Mouse (Mus musculus) forebrain, postnatal 0 days (tissue): ENCODE measurements at regions not wholly inside any gene's neighbourhood (a gene's known extent, or its start where the extent isn't known, plus 50 kb on each side); places are given as distances from the start of the nearest gene placed in this dataset.

ENCODE experiments used
- ATAC-seq: fragments of 200-750 bp; cut with Nextera tagmentation; 2 replicates; pipeline ENCODE4 v1.8.0; 2017; ENCODE audit warnings: mild to moderate bottlenecking, moderate library complexity
- DNase-seq: peaks from one replicate; pipeline ENCODE4 v3.0.0-alpha.2; 2015
- H3K27ac ChIP-seq: fragments of 300-500 bp; sonication (generic); 2 replicates; pipeline ENCODE4 v1.5.1; 2014; ENCODE audit warnings: low read depth, mild to moderate bottlenecking, antibody characterized with exemption, low read length, moderate library complexity, mixed read lengths
- H3K27me3 ChIP-seq: fragments of 300-500 bp; sonication (generic); 2 replicates; pipeline ENCODE4 v1.6.1; 2014; ENCODE audit warnings: mild to moderate bottlenecking, low read length, mixed read lengths; ENCODE audit not compliant: insufficient read depth
- H3K36me3 ChIP-seq: fragments of 300-500 bp; sonication (generic); 2 replicates; pipeline ENCODE4 v1.6.1; 2014; ENCODE audit warnings: mild to moderate bottlenecking, moderate library complexity; ENCODE audit not compliant: insufficient read depth
- H3K4me1 ChIP-seq: fragments of 300-500 bp; sonication (generic); 2 replicates; pipeline ENCODE4 v1.6.1; 2014; ENCODE audit warnings: antibody characterized with exemption; ENCODE audit not compliant: insufficient read depth
- H3K4me2 ChIP-seq: fragments of 300-500 bp; sonication (generic); 2 replicates; pipeline ENCODE4 v1.6.1; 2014; ENCODE audit warnings: low read depth, mild to moderate bottlenecking, moderate library complexity
- H3K4me3 ChIP-seq: fragments of 300-500 bp; sonication (generic); 2 replicates; pipeline ENCODE4 v1.5.1; 2014; ENCODE audit warnings: low read depth, low read length, mixed read lengths
- H3K9ac ChIP-seq: fragments of 300-500 bp; sonication (generic); 2 replicates; pipeline ENCODE4 v1.6.1; 2014; ENCODE audit warnings: mild to moderate bottlenecking
- H3K9me3 ChIP-seq: fragments of 300-500 bp; sonication (generic); 2 replicates; pipeline ENCODE4 v1.6.1; 2016; ENCODE audit warnings: low read length
- CTCF ChIP-seq: sonication (generic); IDR thresholded peaks from 2 replicates; pipeline ENCODE4 v1.5.1; 2016; ENCODE audit warnings: antibody characterized with exemption, control low read depth, low read depth
- WGBS: fragments of 180-500 bp; shearing (Covaris S2); extraction: QIAGEN DNeasy Blood & Tissue Kit; methylation state at CpG from one replicate; pipeline ENCODE4 v1.1.7; 2014; 5-methylcytosine and 5-hydroxymethylcytosine counted together

DNA sequence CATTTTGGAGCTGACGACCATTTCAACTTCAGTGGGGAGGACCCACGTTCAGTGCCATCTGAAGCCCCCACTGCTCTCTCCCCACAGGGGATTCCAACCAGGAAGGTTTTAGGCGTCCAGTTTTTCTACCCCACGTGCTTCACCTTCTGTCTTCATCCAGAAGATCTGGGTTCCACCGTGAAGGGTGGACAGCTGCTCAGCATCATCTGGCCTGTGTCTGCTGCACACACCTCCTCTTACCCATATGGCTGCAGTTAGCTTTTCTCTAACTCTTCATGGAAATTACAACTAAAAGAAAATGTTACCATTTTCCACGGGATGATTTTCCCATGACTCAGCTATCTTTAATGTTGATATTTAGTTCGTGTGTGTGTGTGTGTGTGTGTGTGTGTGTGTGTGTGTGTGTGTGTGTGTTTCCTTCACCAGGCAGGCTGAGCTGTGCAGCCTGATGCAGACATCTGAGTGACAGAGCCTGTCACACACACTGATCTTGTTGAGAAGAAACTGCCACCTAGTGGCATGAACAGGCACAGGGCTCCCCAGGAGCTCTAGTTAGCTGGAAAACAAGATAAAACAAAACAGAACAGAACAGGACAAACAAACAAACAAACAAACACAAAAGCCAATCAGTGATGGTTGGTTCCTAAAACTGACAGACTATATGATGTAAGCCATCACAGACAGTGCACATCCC, 107.5 kb upstream of the Rasgrp1 start:
- WGBS = 57% methylated on average over 7 of the region's 7 CpGs
- Histone ChIP-seq H3K27me3 (no peaks in the 10 kb centered on the region; the same call in 1 of the 2 replicates), H3K9ac (no peak overlapping the region), H3K36me3 (no peaks in the 10 kb centered on the region), H3K27ac (no peak overlapping the region), H3K4me3 (no peak overlapping the region), H3K9me3 (no peaks in the 10 kb centered on the region), H3K4me1 (no peaks in the 10 kb centered on the region), H3K4me2 (no peak overlapping the region)
- peak; percentile 77 for TF ChIP-seq CTCF
- DNase-seq (peak; percentile 67), ATAC-seq (peak; percentile 88)

- Histone ChIP-seq H3K9ac (no peak overlapping the region), H3K4me2 (no peak overlapping the region), H3K9me3 (no peaks in the 10 kb centered on the region), H3K36me3 (no peaks in the 10 kb centered on the region), H3K27ac (no peak overlapping the region), H3K27me3 (no peaks in the 10 kb centered on the region; the same call in 1 of the 2 replicates), H3K4me1 (no peaks in the 10 kb centered on the region), H3K4me3 (no peak overlapping the region)
- TF ChIP-seq CTCF = no peak; the same call in 1 of the 2 replicates
- ATAC-seq (peak; percentile 10; the same call in 1 of the 2 replicates), DNase-seq (no peak)
- 74% methylated on average over 5 of the region's 5 CpGs for WGBS
Observed at GRCm38 (mm10) chr2:117451818-117452217, 109.0 kb upstream of the Rasgrp1 start.

- Histone ChIP-seq H3K4me2 (no peak overlapping the region), H3K4me3 (no peak overlapping the region), H3K9ac (no peak overlapping the region), H3K9me3 (no peaks in the 10 kb centered on the region), H3K36me3 (no peaks in the 10 kb centered on the region), H3K27ac (no peak overlapping the region), H3K4me1 (no peaks in the 10 kb centered on the region), H3K27me3 (no peaks in the 10 kb centered on the region; the same call in 1 of the 2 replicates)
- DNase-seq (peak; percentile 54), ATAC-seq (peak; percentile 58)
- peak; percentile 71 for TF ChIP-seq CTCF
- 62% methylated on average over 4 of the region's 4 CpGs for WGBS
Observed at GRCm38 (mm10) chr2:117455021-117455739, 112.4 kb upstream of the Rasgrp1 start.

GRCm38 (mm10) chr2:117455740-117456455, 113.1 kb upstream of the Rasgrp1 start:
- no peak overlapping the region for H3K4me3 ChIP-seq
- no peaks in the 10 kb centered on the region for H3K4me1 ChIP-seq
- no peak overlapping the region for H3K27ac ChIP-seq
- H3K9ac ChIP-seq = no peak overlapping the region
- 32% methylated on average over 7 of the region's 7 CpGs for WGBS
- no peaks in the 10 kb centered on the region for H3K9me3 ChIP-seq
- DNase-seq = no peak
- H3K27me3 ChIP-seq = no peaks in the 10 kb centered on the region; the same call in 1 of the 2 replicates
- no peak overlapping the region for H3K4me2 ChIP-seq
- ATAC-seq = peak; percentile 76
- no peak for TF ChIP-seq CTCF
- no peaks in the 10 kb centered on the region for H3K36me3 ChIP-seq

GRCm38 (mm10) chr2:117456456-117457020, 113.7 kb upstream of the Rasgrp1 start:
- ATAC-seq (no peak), DNase-seq (no peak)
- no peaks in the 10 kb centered on the region for H3K4me1 ChIP-seq
- no peak for TF ChIP-seq CTCF
- WGBS = 63% methylated on average over 13 of the region's 13 CpGs
- no peak overlapping the region for H3K4me3 ChIP-seq
- no peak overlapping the region for H3K9ac ChIP-seq
- H3K27ac ChIP-seq = no peak overlapping the region
- H3K27me3 ChIP-seq = no peaks in the 10 kb centered on the region; the same call in 1 of the 2 replicates
- no peaks in the 10 kb centered on the region for H3K36me3 ChIP-seq
- H3K9me3 ChIP-seq = no peaks in the 10 kb centered on the region
- no peak overlapping the region for H3K4me2 ChIP-seq

DNA sequence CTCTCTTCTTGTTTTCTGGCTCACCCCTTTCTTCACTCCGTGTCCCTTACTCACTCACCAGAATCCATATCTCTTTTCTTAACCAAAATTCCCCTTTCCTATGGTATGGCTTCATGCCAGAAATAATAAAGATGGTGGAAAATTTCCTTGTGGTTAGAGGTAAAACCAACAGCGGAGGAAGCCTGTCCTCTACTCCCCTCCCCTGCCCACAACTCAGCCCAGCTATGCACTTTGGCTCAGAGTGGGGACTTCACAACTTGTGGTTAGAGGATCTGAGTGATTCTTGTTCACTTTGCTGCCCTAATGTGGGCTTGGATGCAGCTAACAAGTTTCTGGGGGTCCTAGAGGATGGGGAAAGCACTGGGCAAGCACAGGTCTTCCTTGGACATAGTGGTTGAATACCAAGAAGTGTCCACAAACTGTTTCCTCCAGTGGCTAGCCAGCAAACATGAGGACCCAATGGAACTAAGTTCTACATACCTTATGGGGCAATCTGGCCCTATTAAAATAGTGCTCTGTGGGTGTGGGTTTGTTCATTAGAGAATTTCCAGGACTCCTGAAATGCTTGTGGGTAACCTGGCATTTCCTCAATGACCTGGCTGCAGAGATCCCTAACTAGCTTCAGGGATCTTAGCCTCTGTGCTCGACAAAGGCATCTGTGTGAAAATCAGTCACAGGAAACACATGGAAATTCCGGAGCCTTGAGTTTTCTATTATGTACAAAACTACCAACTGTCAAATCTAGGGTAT, 118.9 kb upstream of the Rasgrp1 start:
- no peaks in the 10 kb centered on the region for H3K27me3 ChIP-seq
- no peaks in the 10 kb centered on the region for H3K9me3 ChIP-seq
- no peaks in the 10 kb centered on the region for H3K36me3 ChIP-seq
- 82% methylated on average over 4 of the region's 4 CpGs for WGBS
- H3K9ac ChIP-seq = no peak overlapping the region
- DNase-seq (no peak), ATAC-seq (no peak)
- H3K27ac ChIP-seq = no peak overlapping the region
- H3K4me3 ChIP-seq = no peak overlapping the region
- no peaks in the 10 kb centered on the region for H3K4me1 ChIP-seq
- no peak for TF ChIP-seq CTCF
- no peak overlapping the region for H3K4me2 ChIP-seq
